Mouse (Mus musculus) CH12.LX (cell line): ENCODE data around the gene Cxcl12.

Experiments used
- BHLHE40 ChIP-seq: IDR thresholded peaks from 2 replicates; pipeline ENCODE4 v1.6.1; 2011; ENCODE audit warnings: mild to moderate bottlenecking, low read depth, low read length, improper control_type of control experiment
- CHD2 ChIP-seq: IDR thresholded peaks from 2 replicates; pipeline ENCODE4 v1.6.1; 2011; ENCODE audit warnings: low read length, improper control_type of control experiment
- CTCF ChIP-seq, 2 experiments: IDR thresholded peaks in 1 of 2; conservative IDR thresholded peaks in 1 of 2; 2 replicates each; pipeline ENCODE4 v1.5.1; 2011 to 2012; ENCODE audit warnings: low read depth in 2 of 2, low read length in 2 of 2, improper control_type of control experiment in 1 of 2, inconsistent platforms in 1 of 2, mild to moderate bottlenecking in 1 of 2, moderate library complexity in 1 of 2
- E2F4 ChIP-seq: IDR thresholded peaks from 2 replicates; pipeline ENCODE4 v1.6.1; 2011; ENCODE audit warnings: low read depth, low read length, improper control_type of control experiment; ENCODE audit not compliant: insufficient replicate concordance
- EP300 ChIP-seq: IDR thresholded peaks from 2 replicates; pipeline ENCODE4 v1.6.1; 2011; ENCODE audit warnings: low read length, improper control_type of control experiment
- NRF1 ChIP-seq: IDR thresholded peaks from 2 replicates; pipeline ENCODE4 v1.6.1; 2014; ENCODE audit warnings: low read depth, mild to moderate bottlenecking, inconsistent platforms, low read length, improper control_type of control experiment, moderate library complexity
- RAD21 ChIP-seq: IDR thresholded peaks from 2 replicates; pipeline ENCODE4 v1.6.1; 2011; ENCODE audit warnings: low read depth, mild to moderate bottlenecking, low read length, improper control_type of control experiment, moderate library complexity
- RCOR1 ChIP-seq: conservative IDR thresholded peaks from 2 replicates; pipeline ENCODE4 v1.6.1; 2012; ENCODE audit warnings: low read depth, mild to moderate bottlenecking, inconsistent platforms, low read length, improper control_type of control experiment

DNA sequence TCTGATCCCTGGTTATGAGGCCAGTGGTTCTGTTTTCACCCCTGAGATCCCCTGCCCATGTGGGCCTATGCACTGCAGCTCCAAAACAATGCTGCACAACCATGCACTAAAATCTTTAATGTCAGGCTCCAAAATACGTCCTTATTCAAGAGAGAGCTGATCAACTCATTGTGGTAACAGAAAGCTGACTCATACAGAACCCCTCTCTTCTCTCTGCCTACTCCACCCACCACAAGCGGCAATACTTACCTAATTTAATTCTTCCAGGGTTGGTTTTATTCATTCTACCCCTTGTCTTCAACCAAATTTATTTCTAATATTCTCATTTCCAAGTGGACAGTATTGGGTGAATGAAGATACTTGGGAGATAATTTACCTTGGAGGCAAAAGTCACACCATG lies 38.5 kb downstream of the Cxcl12 start:
- TF ChIP-seq BHLHE40 (no peak), NRF1 (no peak), RCOR1 (no peak), CTCF (conservative IDR thresholded peaks at IDR 0.05 in 1 of 2, IDR thresholded peaks at IDR 0.05 in 1 of 2; ENCODE audit: low read depth in 2 of 2, low read length in 2 of 2) (no peak), RAD21 (no peak), CHD2 (no peak), E2F4 (no peak), EP300 (no peak)
